Mouse (Mus musculus) kidney, adult 18-20 months (tissue): ENCODE measurements around the gene Tecpr1.

Experiments used
- DNase-seq: peaks from one replicate; pipeline ENCODE4 v3.0.0; 2021

Gene Tecpr1

GRCm38 (mm10) chr5:144249871-144250270 lies 26.5 kb upstream of the Tecpr1 start:
- DNase-seq: no peak

GRCm38 (mm10) chr5:144247906-144248585 lies 24.6 kb upstream of the Tecpr1 start:
- DNase-seq: no peak

GRCm38 (mm10) chr5:144247307-144247706 lies 23.9 kb upstream of the Tecpr1 start:
- DNase-seq: no peak

- DNase-seq: no peak
These were observed 23.3 kb upstream of the Tecpr1 start for GRCm38 (mm10) chr5:144246669-144247068.

- DNase-seq: no peak
These were observed 22.2 kb upstream of the Tecpr1 start for GRCm38 (mm10) chr5:144245592-144245991.

- no peak for DNase-seq
These were observed 20.6 kb upstream of the Tecpr1 start, which contains the start of gene Bri3 for GRCm38 (mm10) chr5:144243901-144244487. Gene Bri3 (plus strand): TSS chr5:144244437.

- DNase-seq: no peak
These were observed 15.6 kb upstream of the Tecpr1 start for GRCm38 (mm10) chr5:144238969-144239368.

GRCm38 (mm10) chr5:144234714-144235113 lies 11.3 kb upstream of the Tecpr1 start:
- no peak for DNase-seq

- DNase-seq: no peak
These were observed 10.8 kb upstream of the Tecpr1 start for GRCm38 (mm10) chr5:144234222-144234621.

GRCm38 (mm10) chr5:144232531-144232930 lies 9.1 kb upstream of the Tecpr1 start:
- DNase-seq: no peak

- no peak for DNase-seq
These were observed 8.0 kb upstream of the Tecpr1 start for GRCm38 (mm10) chr5:144231410-144231809.

- no peak for DNase-seq
These were observed 6.8 kb upstream of the Tecpr1 start for GRCm38 (mm10) chr5:144230216-144230615.

- no peak for DNase-seq
These were observed 2.8 kb upstream of the Tecpr1 start for GRCm38 (mm10) chr5:144226220-144226619.

- no peak for DNase-seq
These were observed 743 bp upstream of the Tecpr1 start for GRCm38 (mm10) chr5:144223899-144224816.

- peak; percentile 64 for DNase-seq
These were observed 458 bp downstream of the Tecpr1 start for GRCm38 (mm10) chr5:144222811-144223502.

GRCm38 (mm10) chr5:144221305-144221704 lies 2.1 kb downstream of the Tecpr1 start:
- DNase-seq: peak; percentile 31

GRCm38 (mm10) chr5:144219936-144220335 lies 3.5 kb downstream of the Tecpr1 start:
- no peak for DNase-seq

GRCm38 (mm10) chr5:144219306-144219705 lies 4.1 kb downstream of the Tecpr1 start:
- DNase-seq: no peak

- no peak for DNase-seq
These were observed 5.4 kb downstream of the Tecpr1 start for GRCm38 (mm10) chr5:144218061-144218460.

- DNase-seq: no peak
These were observed 7.4 kb downstream of the Tecpr1 start for GRCm38 (mm10) chr5:144215992-144216391.

GRCm38 (mm10) chr5:144214453-144214852 lies 9.0 kb downstream of the Tecpr1 start:
- peak; percentile 61 for DNase-seq

GRCm38 (mm10) chr5:144207478-144207877 lies 15.9 kb downstream of the Tecpr1 start:
- DNase-seq: peak; percentile 64

- no peak for DNase-seq
These were observed 17.3 kb downstream of the Tecpr1 start for GRCm38 (mm10) chr5:144206069-144206468.
